Mouse (Mus musculus) adipocyte (in vitro differentiated cells): Measurements from ENCODE around the gene Isy1.
A peak's percentile ranks its signal among the peaks of the same experiment; 100 is the strongest.

Experiments used
- DNase-seq: peaks from one replicate; pipeline ENCODE4 v3.0.0-alpha.2; 2016; ENCODE audit warnings: low spot score

Isy1 gene

DNA sequence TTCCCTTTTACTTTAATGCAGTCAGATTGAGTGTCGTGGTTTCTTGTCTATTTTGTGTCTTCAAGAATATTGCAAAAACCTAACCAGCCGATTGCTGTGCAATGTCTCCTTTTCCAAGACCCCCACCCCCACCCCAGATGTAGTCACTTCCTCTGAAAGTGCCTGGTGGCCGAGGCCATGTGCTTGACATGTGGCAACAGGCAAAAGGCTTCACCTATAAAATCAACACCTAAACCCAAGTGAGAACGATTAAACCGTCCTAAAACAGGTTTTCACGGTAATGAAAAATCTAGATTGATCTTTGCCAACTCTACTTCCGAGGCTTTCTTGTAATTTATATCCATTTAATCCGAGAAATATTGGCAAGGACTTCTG is 11.2 kb upstream of the Isy1 start:
- DNase-seq: peak; percentile 67

GRCm38 (mm10) chr6:87846813-87847212 is 8.2 kb upstream of the Isy1 start:
- DNase-seq: peak; percentile 72

- no peak for DNase-seq
These were observed 6.6 kb upstream of the Isy1 start for GRCm38 (mm10) chr6:87845031-87845695.

- peak; percentile 50 for DNase-seq
These were observed 3.7 kb upstream of the Isy1 start for GRCm38 (mm10) chr6:87842254-87842653.

DNA sequence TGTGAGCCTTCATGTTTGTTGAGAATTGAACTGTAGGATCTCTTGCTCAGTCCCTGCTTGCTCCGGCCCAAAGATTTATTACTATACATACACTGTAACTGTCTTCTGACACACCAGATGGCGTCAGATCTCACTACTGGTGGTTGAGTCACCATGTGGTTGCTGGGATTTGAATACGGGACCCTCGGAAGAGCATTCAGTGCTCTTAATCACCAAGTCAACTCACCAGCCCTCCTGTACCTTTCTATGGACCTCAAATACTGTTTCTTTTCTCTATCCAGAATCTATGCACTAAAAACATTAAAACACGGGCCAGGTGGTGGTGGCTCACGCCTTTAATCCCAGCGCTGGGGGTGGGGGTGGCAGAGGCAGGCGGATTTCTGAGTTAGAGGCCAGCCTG is 3.0 kb upstream of the Isy1 start:
- no peak for DNase-seq

GRCm38 (mm10) chr6:87839797-87840341 is 1.3 kb upstream of the Isy1 start:
- no peak for DNase-seq

DNA sequence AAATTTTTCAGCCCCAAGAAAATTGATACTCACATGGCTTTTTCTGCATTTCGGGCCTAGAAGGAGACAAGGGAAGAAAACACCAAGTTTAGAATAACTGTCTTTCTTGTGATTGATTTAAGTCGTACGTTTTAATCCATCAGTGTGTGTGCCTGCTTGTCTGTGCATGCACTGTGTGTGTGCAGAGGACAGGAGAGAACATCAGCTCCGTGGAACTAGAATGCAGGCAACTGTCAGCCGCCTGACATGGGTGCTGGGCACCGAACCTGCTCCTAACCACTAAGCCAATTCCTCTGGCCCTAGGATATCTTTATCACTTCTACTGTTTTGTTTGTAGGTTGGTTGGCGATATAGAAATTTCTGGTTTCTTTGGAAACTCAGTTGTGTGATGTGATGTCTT is 2.9 kb downstream of the Isy1 start, which contains the start of gene Gm45140:
Gene Gm45140 (minus strand): TSS at position 101 of the 400 bp plus-strand sequence.
- no peak for DNase-seq

DNA sequence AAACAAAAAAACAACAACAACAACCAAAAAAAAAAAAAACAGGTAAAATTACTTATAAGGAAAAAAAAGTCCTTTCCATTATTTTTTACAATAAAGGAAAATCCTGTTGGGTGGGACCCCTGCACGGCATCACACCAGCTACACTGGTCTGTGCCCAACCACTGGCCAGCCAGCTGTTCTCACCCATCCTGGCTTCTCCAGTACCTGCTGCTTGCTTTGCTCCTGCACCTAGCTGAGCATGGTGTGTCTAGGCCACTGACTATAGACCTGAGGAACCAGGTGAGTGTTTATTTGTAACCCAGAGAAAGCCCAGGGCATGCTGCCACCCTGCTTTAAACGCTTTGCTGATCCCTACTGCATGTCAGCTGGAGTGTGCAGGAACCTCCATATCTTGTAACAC is 18.2 kb downstream of the Isy1 start:
- no peak for DNase-seq

- DNase-seq: no peak
These were observed 24.1 kb downstream of the Isy1 start for GRCm38 (mm10) chr6:87814486-87814885.

GRCm38 (mm10) chr6:87812656-87813055 is 25.9 kb downstream of the Isy1 start:
- no peak for DNase-seq

- DNase-seq: peak; percentile 91
These were observed 26.8 kb downstream of the Isy1 start, which contains the start of gene Rab43 for GRCm38 (mm10) chr6:87811675-87812338. Gene Rab43 (minus strand): TSS chr6:87812164.

- peak; percentile 64 for DNase-seq
These were observed 27.6 kb downstream of the Isy1 start for GRCm38 (mm10) chr6:87810713-87811669.

DNA sequence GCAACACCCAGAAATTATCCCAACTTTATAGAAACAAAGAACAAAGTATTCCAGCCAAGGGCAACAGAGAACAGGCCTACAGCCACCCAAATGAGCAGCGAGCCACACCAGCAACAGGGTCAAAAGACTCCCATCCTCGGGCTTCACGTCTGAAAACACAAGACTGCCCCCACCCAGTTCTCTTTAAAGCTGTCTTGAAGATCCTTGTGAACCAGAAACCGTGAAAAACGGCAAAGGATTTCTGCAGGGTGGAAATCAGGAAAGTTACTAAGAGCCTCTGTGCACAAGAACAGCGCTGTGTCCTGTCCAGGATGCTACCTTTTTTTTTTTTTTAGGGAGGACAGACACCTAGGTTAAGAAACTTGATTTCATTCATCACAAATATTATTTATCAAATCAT is 28.3 kb downstream of the Isy1 start:
- peak; percentile 28 for DNase-seq

DNA sequence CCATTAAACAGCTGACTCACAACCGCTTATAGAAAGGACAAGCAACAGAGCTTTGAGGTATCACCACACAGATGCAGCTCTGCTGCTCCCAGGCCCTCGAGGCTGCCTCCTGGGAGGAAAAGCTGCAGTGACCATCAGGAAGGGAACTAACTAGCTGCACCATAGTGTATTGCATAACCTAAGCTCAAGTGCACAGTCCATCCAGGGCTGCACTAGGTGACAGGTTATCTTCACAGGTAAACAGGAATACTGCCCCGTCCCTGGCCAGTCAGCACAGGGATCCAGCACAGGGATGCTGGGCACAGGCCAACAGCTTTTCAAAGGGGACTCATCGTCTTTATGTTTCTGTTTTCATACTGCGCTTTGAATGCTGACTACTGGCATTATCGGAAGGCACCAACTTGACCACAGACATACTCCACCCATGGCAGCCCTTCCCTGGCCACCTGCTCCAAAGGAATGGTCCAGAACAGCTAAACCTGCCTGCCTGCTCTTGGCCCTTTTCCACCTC is 28.9 kb downstream of the Isy1 start:
- no peak for DNase-seq

GRCm38 (mm10) chr6:87809144-87809543 is 29.5 kb downstream of the Isy1 start:
- no peak for DNase-seq

DNA sequence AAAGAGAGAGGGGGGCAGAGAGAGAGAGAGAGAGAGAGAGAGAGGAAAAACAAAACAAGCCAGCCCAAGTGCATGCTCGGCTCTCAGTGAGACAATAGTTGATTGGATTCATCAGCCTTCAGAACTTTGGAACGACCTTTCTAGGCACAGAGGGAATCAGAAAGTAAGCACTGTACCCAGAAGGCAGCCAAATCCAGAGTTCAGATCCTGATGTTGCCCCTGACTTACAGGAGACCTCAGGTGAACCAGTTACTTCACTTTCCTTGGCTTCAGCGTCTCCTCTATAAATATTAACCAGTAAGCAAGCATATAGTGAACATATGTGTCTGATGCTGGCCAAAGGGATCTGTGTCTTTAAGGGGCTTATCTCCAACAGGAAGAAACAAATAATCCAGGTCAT is 30.1 kb downstream of the Isy1 start:
- no peak for DNase-seq

DNA sequence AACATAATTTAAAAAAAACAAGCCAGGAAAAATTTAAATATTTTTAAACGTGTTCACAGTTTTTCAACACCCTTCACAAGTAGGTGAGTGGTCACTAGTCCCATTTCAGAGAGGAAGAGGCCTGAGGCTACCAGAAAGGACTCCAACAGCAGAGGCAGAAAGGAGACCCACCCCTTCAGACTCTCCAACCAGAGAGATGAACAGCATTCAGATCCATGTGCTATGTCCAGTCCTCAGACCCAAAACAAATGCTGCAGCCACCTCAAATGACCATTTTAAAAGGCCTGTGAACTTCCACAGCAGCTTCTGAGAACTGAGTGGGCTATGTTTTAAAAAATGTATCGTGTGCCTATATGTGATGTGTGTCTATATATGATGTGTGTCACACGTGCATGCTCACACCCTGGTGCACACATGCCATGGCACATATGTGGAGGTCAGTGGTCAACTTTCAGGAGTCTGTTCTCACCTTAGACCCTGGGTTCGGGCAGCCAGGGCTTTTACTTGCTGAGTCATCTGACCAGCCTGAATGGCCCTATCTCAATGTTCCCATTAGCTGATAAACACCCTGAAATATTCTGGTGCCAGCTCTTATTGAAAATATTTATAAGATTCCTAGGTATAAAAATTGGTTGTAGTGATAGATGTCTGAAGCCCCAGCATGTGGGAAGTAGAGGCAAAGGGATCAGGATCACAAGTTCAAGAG is 30.7 kb downstream of the Isy1 start:
- DNase-seq: no peak

DNA sequence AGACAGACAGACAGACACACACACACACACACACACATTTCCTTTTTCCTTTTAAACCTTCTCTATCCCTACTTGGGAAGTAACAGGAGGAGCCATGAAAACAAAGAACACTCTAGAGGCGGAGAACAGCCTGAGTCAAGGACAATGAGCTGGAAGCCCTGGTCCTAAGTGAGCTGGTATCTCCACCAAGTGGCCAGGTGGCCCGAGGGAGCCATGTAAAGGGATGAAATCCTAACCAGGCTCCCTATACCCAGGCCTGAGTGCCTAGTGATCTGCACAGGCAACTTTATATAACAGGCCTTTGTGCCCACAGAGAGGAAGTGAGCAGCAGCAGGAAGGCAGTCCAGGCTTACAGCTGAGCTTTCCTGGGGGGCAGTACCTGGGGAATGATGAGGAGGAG is 31.7 kb downstream of the Isy1 start:
- DNase-seq: no peak

GRCm38 (mm10) chr6:87806028-87806427 is 32.6 kb downstream of the Isy1 start:
- no peak for DNase-seq

GRCm38 (mm10) chr6:87805448-87805847 is 33.1 kb downstream of the Isy1 start:
- no peak for DNase-seq

DNA sequence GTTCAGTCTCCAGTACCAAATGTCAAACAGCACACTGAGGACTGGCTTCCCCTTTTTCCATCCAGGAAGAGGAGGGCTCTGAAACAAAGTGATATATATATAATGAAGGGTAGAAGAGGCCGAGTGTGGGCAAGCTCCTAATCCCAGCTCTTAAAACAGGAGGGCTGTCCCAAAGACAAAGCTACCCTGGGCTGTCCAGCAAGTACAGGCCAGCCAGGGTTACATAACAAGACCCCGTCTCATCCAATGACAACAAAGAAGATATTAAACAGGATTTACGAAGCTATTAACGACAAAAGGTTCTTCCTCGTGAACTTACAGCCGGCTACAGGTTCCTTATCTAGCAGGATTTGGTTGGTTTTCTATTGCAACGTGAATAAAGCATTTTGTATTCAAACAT is 33.7 kb downstream of the Isy1 start:
- no peak for DNase-seq
